Mouse (Mus musculus) forebrain, embryonic 10.5 days (tissue): ENCODE results near the gene Fam178b. TPM values are rescaled to one million over a fixed set of nuclear protein-coding genes. Genes with fewer than 3 reads are reported as not detected.

Experiments used
- DNase-seq: peaks from one replicate; pipeline ENCODE4 v3.0.0-alpha.2; 2017; ENCODE audit warnings: low spot score; ENCODE audit errors: extremely low spot score
- H3K27ac ChIP-seq: fragments of 300-500 bp; sonication (generic); 2 replicates; pipeline ENCODE4 v1.5.1; 2016; ENCODE audit warnings: mild to moderate bottlenecking
- H3K27me3 ChIP-seq: fragments of 300-500 bp; sonication (generic); 2 replicates; pipeline ENCODE4 v1.6.1; 2016; ENCODE audit warnings: mild to moderate bottlenecking; ENCODE audit not compliant: poor library complexity, severe bottlenecking
- H3K36me3 ChIP-seq: fragments of 300-500 bp; sonication (generic); replicated peaks from 2 replicates; pipeline ENCODE4 v1.6.1; 2016; ENCODE audit warnings: mild to moderate bottlenecking, moderate library complexity
- H3K4me1 ChIP-seq: fragments of 300-500 bp; sonication (generic); 2 replicates; pipeline ENCODE4 v1.6.1; 2016
- H3K4me3 ChIP-seq: fragments of 300-500 bp; sonication (generic); 2 replicates; pipeline ENCODE4 v1.5.1; 2016; ENCODE audit warnings: mild to moderate bottlenecking, moderate library complexity
- H3K9me3 ChIP-seq: fragments of 300-500 bp; sonication (generic); 2 replicates; pipeline ENCODE4 v1.6.1; 2016; ENCODE audit warnings: mild to moderate bottlenecking, moderate library complexity
- WGBS: fragments of 180-500 bp; shearing (Covaris S2); methylation state at CpG from one replicate; pipeline ENCODE4 v1.1.7; 2016; 5-methylcytosine and 5-hydroxymethylcytosine counted together
- polyA plus RNA-seq: library from polyadenylated mRNA; unstranded; fragments of >200 nt; fragmentation: Nextera tagmentation; extraction: Ambion mirVana; gene quantifications from 2 replicates; pipeline ENCODE4 v1.2.1, GENCODE M21; 2016

Fam178b gene
- polyA plus RNA-seq, 1 experiment from 2014 or later, result 0.42 TPM

GRCm38 (mm10) chr1:36665165-36665723 is 17.7 kb downstream of the Fam178b start:
- 76% methylated on average over 11 of the region's 11 CpGs for WGBS
- Histone ChIP-seq H3K27me3 (no peaks in the 10 kb centered on the region), H3K27ac (no peak overlapping the region), H3K9me3 (no peaks in the 10 kb centered on the region), H3K4me3 (no peak overlapping the region), H3K36me3 (no peaks in the 10 kb centered on the region), H3K4me1 (peaks cover 9% of the 10 kb centered on the region)
- DNase-seq, result no peak

- Histone ChIP-seq H3K27me3 (no peaks in the 10 kb centered on the region), H3K4me3 (no peak overlapping the region), H3K4me1 (peaks cover 9% of the 10 kb centered on the region), H3K36me3 (no peaks in the 10 kb centered on the region), H3K9me3 (no peaks in the 10 kb centered on the region), H3K27ac (no peak overlapping the region)
- WGBS, result 81% methylated on average over 4 of the region's 4 CpGs
- no peak for DNase-seq
These were observed 18.5 kb downstream of the Fam178b start for GRCm38 (mm10) chr1:36664457-36664856.

GRCm38 (mm10) chr1:36658621-36659399 is 24.2 kb downstream of the Fam178b start:
- no peak for DNase-seq
- Histone ChIP-seq H3K27me3 (no peaks in the 10 kb centered on the region), H3K4me3 (no peak overlapping the region), H3K36me3 (no peaks in the 10 kb centered on the region), H3K9me3 (no peaks in the 10 kb centered on the region), H3K4me1 (no peaks in the 10 kb centered on the region), H3K27ac (no peak overlapping the region)
- WGBS, result 82% methylated on average over 7 of the region's 7 CpGs

GRCm38 (mm10) chr1:36657658-36658415 is 25.1 kb downstream of the Fam178b start:
- Histone ChIP-seq H3K4me1 (no peaks in the 10 kb centered on the region), H3K9me3 (no peaks in the 10 kb centered on the region), H3K27me3 (no peaks in the 10 kb centered on the region), H3K36me3 (no peaks in the 10 kb centered on the region), H3K27ac (no peak overlapping the region), H3K4me3 (no peak overlapping the region)
- DNase-seq, result no peak
- 89% methylated on average over 4 of the region's 4 CpGs for WGBS

- 92% methylated on average over 3 of the region's 3 CpGs for WGBS
- no peak overlapping the region for H3K27ac ChIP-seq
- H3K27me3 ChIP-seq, result no peaks in the 10 kb centered on the region
- no peak overlapping the region for H3K4me3 ChIP-seq
- no peaks in the 10 kb centered on the region for H3K4me1 ChIP-seq
- no peaks in the 10 kb centered on the region for H3K36me3 ChIP-seq
- no peaks in the 10 kb centered on the region for H3K9me3 ChIP-seq
- no peak for DNase-seq
These were observed 26.8 kb downstream of the Fam178b start for GRCm38 (mm10) chr1:36656233-36656632.

- 88% methylated on average over 5 of the region's 5 CpGs for WGBS
- Histone ChIP-seq H3K9me3 (no peaks in the 10 kb centered on the region), H3K4me3 (no peak overlapping the region), H3K27me3 (no peaks in the 10 kb centered on the region), H3K27ac (no peak overlapping the region), H3K4me1 (no peaks in the 10 kb centered on the region), H3K36me3 (no peaks in the 10 kb centered on the region)
- no peak for DNase-seq
These were observed 27.9 kb downstream of the Fam178b start for GRCm38 (mm10) chr1:36655039-36655438.

- Histone ChIP-seq H3K9me3 (no peaks in the 10 kb centered on the region), H3K36me3 (no peaks in the 10 kb centered on the region), H3K4me3 (no peak overlapping the region), H3K27ac (no peak overlapping the region), H3K4me1 (peaks cover 4% of the 10 kb centered on the region; the same call in 1 of the 2 replicates), H3K27me3 (no peaks in the 10 kb centered on the region)
- 77% methylated on average over 5 of the region's 5 CpGs for WGBS
- no peak for DNase-seq
These were observed 35.4 kb downstream of the Fam178b start for GRCm38 (mm10) chr1:36647631-36648030.

- Histone ChIP-seq H3K9me3 (no peaks in the 10 kb centered on the region), H3K27ac (no peak overlapping the region), H3K36me3 (no peaks in the 10 kb centered on the region), H3K4me1 (peaks cover 4% of the 10 kb centered on the region; the same call in 1 of the 2 replicates), H3K4me3 (no peak overlapping the region), H3K27me3 (no peaks in the 10 kb centered on the region)
- DNase-seq, result no peak
- WGBS, result 78% methylated on average over 3 of the region's 3 CpGs
These were observed 36.7 kb downstream of the Fam178b start for GRCm38 (mm10) chr1:36646285-36646684.

GRCm38 (mm10) chr1:36644615-36645007 is 38.4 kb downstream of the Fam178b start:
- H3K9me3 ChIP-seq, result no peaks in the 10 kb centered on the region
- H3K27ac ChIP-seq, result no peak overlapping the region
- no peak overlapping the region for H3K4me3 ChIP-seq
- H3K36me3 ChIP-seq, result no peaks in the 10 kb centered on the region
- DNase-seq, result no peak
- 88% methylated on average over 9 of the region's 9 CpGs for whole genome bisulfite sequencing
- peaks cover 8% of the 10 kb centered on the region; the same call in 1 of the 2 replicates for H3K4me1 ChIP-seq
- H3K27me3 ChIP-seq, result no peaks in the 10 kb centered on the region

GRCm38 (mm10) chr1:36643957-36644614 is 38.9 kb downstream of the Fam178b start:
- Histone ChIP-seq H3K27me3 (no peaks in the 10 kb centered on the region), H3K4me1 (peaks cover 8% of the 10 kb centered on the region; the same call in 1 of the 2 replicates), H3K9me3 (no peaks in the 10 kb centered on the region), H3K36me3 (no peaks in the 10 kb centered on the region), H3K4me3 (no peak overlapping the region), H3K27ac (no peak overlapping the region)
- WGBS, result 88% methylated on average over 7 of the region's 7 CpGs
- no peak for DNase-seq

GRCm38 (mm10) chr1:36635826-36636485 is 47.0 kb downstream of the Fam178b start:
- Histone ChIP-seq H3K36me3 (no peaks in the 10 kb centered on the region), H3K27ac (no peak overlapping the region), H3K4me1 (peaks cover 40% of the 10 kb centered on the region), H3K4me3 (no peak overlapping the region), H3K27me3 (no peaks in the 10 kb centered on the region), H3K9me3 (no peaks in the 10 kb centered on the region)
- 82% methylated on average over 2 of the region's 2 CpGs for WGBS
- DNase-seq, result no peak

GRCm38 (mm10) chr1:36634940-36635339 is 48.0 kb downstream of the Fam178b start:
- H3K4me3 ChIP-seq, result no peak overlapping the region
- H3K4me1 ChIP-seq, result peaks cover 43% of the 10 kb centered on the region
- no peaks in the 10 kb centered on the region for H3K9me3 ChIP-seq
- no peaks in the 10 kb centered on the region for H3K27me3 ChIP-seq
- 16% methylated on average over 5 of the region's 5 CpGs for WGBS
- peak; percentile 68 for DNase-seq
- 0 out of 2 replicates have a peak overlapping the region, but pooled peaks have one; percentile 30 for H3K27ac ChIP-seq
- H3K36me3 ChIP-seq, result no peaks in the 10 kb centered on the region
